10 mouse cellular contexts compared by ENCODE assay signal in genomic region chr6:142538503-142538902, GRCm38 (mm10). TPM values are rescaled to one million over a fixed set of nuclear protein-coding genes. Genes with fewer than 3 reads are reported as not detected.
DNase-seq lines count a peak whose midpoint lies in the region; ATAC-seq and TF ChIP-seq lines count a peak whose summit lies in the region.
"Had no signal": no experiment of that assay in that cellular context is flagged by ENCODE, and none has a peak within 500 bp of the region (broad histone marks: within the 10 kb centered on the region; RNA-seq: fewer than 3 reads in every experiment).

No protein-coding gene starts in this region.

- H3K9me3 ChIP-seq in lung, embryonic 15.5 days: no peaks in the 10 kb centered on the region
- H3K9me3 ChIP-seq: embryonic facial prominence, embryonic 15.5 days; G1E had no signal

- DNase-seq in ovary, postnatal 36 days (ENCODE audit: low spot score): peak; percentile 23
- DNase-seq in ovary, postnatal 10 days (ENCODE audit: low spot score): no peak
- DNase-seq in heart, postnatal 36 days: peak; percentile 49 to 52
- peak; percentile 68 to 78 for DNase-seq in thymus, postnatal 36 days
- DNase-seq in left cerebral cortex, adult 2 months (ENCODE audit: extremely low spot score in 1 of 2, low spot score in 2 of 2): no peak
- DNase-seq in frontal cortex, postnatal 14 days (ENCODE audit: low spot score in 2 of 2): no peak
- no peak for DNase-seq in retina, embryonic 14.5 days (ENCODE audit: low spot score)

- H3K4me2 ChIP-seq in lung, embryonic 15.5 days: peak overlapping the region; percentile 16
- H3K4me2 ChIP-seq: embryonic facial prominence, embryonic 15.5 days had no signal

- no peaks in the 10 kb centered on the region for H3K36me3 ChIP-seq in lung, embryonic 15.5 days
- H3K36me3 ChIP-seq: embryonic facial prominence, embryonic 15.5 days; G1E had no signal

- peak; percentile 75; the same call in 1 of the 2 replicates for ATAC-seq in lung, embryonic 15.5 days (ENCODE audit: borderline replicate concordance, extremely low read depth, low FRiP score, low TSS enrichment)

- intact Hi-C loops in heart, postnatal 36 days (cut with DNase I): no loop called here
- intact Hi-C loops in left cerebral cortex, adult 2 months (cut with DNase I): no loop called here

- no peak for TF ChIP-seq CTCF in left cerebral cortex, adult 2 months (IDR thresholded peaks at IDR 0.05)

- WGBS in lung, embryonic 15.5 days: 45% methylated on average over 17 of the region's 17 CpGs

- H3K9ac ChIP-seq in lung, embryonic 15.5 days: no peak overlapping the region
- H3K9ac ChIP-seq: embryonic facial prominence, embryonic 15.5 days had no signal

- peak overlapping the region; percentile 1; the same call in 1 of the 2 replicates for H3K27ac ChIP-seq in lung, embryonic 15.5 days
- H3K27ac ChIP-seq in left cerebral cortex, adult 2 months: no peak overlapping the region
- H3K27ac ChIP-seq: embryonic facial prominence, embryonic 15.5 days had no signal

- no peaks in the 10 kb centered on the region for H3K27me3 ChIP-seq in lung, embryonic 15.5 days
- H3K27me3 ChIP-seq: embryonic facial prominence, embryonic 15.5 days had no signal

- no peak overlapping the region for H3K4me3 ChIP-seq in lung, embryonic 15.5 days
- H3K4me3 ChIP-seq in left cerebral cortex, adult 2 months: no peak overlapping the region
- H3K4me3 ChIP-seq: embryonic facial prominence, embryonic 15.5 days had no signal

- H3K4me1 ChIP-seq in lung, embryonic 15.5 days: peaks cover 34% of the 10 kb centered on the region
- H3K4me1 ChIP-seq: embryonic facial prominence, embryonic 15.5 days had no signal

RNA-seq across cellular contexts. Expression of gene Ldhb, which starts 30.7 kb away (rescaled TPM):
- 1,000 to 10,000 TPM; 2,735 to 2,880 TPM for total RNA-seq in heart, postnatal 36 days (2021)
- 252 and 254 TPM in 2 replicates for polyA plus RNA-seq in lung, embryonic 15.5 days (2015; fragmentation: Nextera tagmentation; extraction: Ambion mirVana)
- total RNA-seq in left cerebral cortex, adult 2 months (2021): 100 to 1,000 TPM; 818 to 835 TPM
- total RNA-seq: G1E had no signal
- polyA plus RNA-seq: G1E had no signal

RNA-seq across cellular contexts. Expression of gene Kcnj8, which starts 32.9 kb away (rescaled TPM):
- 10 to 100 TPM; 28.3 to 31.3 TPM for total RNA-seq in heart, postnatal 36 days (2021)
- 18.3 and 19.7 TPM in 2 replicates for polyA plus RNA-seq in lung, embryonic 15.5 days (2015; fragmentation: Nextera tagmentation; extraction: Ambion mirVana)
- 1 to 10 TPM; 1.9 to 2.4 TPM for total RNA-seq in left cerebral cortex, adult 2 months (2021)
- polyA plus RNA-seq: G1E had no signal

Comparison
In these comparisons a context has a peak if more than half of its experiments do, and no peak if none do; other contexts are left out.
1. DNase-seq: peak in ovary, postnatal 36 days (single experiment), heart, postnatal 36 days (2 of 2) and thymus, postnatal 36 days (2 of 2); none in ovary, postnatal 10 days (single experiment), left cerebral cortex, adult 2 months (0 of 2), frontal cortex, postnatal 14 days (0 of 2) and retina, embryonic 14.5 days (single experiment).
2. RNA of gene Kcnj8, which starts 32.9 kb away (total RNA-seq): 28.3 to 31.3 TPM in heart, postnatal 36 days; 1.9 to 2.4 TPM in left cerebral cortex, adult 2 months; every median in the first group is over 4 times any median in the second.